Mouse (Mus musculus): ENCODE measurements around the gene Cldn5. TPM values are rescaled to one million over a fixed set of nuclear protein-coding genes. Genes with fewer than 3 reads are reported as not detected.

Cldn5 gene
- polyA plus RNA-seq, 1 experiment from 2014 or later = 23.1 TPM

DNA sequence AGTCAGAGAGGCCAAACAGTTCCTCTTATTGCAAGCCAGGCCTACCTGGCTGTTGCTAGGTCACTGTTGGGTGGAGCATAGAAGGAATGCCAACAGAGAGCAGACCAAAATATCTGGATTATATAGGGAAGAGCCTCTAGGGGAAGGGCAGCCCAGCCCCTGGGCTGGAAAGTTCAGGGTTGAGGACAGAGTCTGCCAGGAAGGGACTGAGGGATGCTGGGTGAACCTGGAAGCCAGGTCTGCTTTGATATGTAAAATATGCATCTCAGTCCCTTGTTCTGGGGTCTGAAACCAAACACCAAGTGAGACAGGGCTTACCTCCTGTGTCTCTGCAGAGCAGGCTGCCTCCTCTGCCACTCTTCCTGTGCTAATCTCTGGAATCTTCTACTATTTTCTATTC, 38.3 kb upstream of the Cldn5 start:
- no peak for ATAC-seq
- Histone ChIP-seq H3K27me3 (replicated peaks; ENCODE audit: control insufficient read depth, insufficient read depth, low read length) (no peaks in the 10 kb centered on the region), H3K4me3 (ENCODE audit: low read depth, low read length) (no peak overlapping the region), H3K4me2 (replicated peaks; ENCODE audit: low read depth) (no peak overlapping the region), H3K9ac (ENCODE audit: low read depth, low read length) (no peak overlapping the region), H3K36me3 (ENCODE audit: control insufficient read depth, insufficient read depth) (no peaks in the 10 kb centered on the region), H3K4me1 (replicated peaks; ENCODE audit: control insufficient read depth, insufficient read depth, low read length) (no peaks in the 10 kb centered on the region), H3K9me3 (ENCODE audit: control insufficient read depth) (no peaks in the 10 kb centered on the region), H3K27ac (ENCODE audit: low read depth, low read length) (no peak overlapping the region)
- no peak for TF ChIP-seq CTCF (IDR thresholded peaks at IDR 0.05; ENCODE audit: low read depth)

- Histone ChIP-seq H3K4me3 (ENCODE audit: low read depth, low read length) (no peak overlapping the region), H3K27ac (ENCODE audit: low read depth, low read length) (no peak overlapping the region), H3K27me3 (replicated peaks; ENCODE audit: control insufficient read depth, insufficient read depth, low read length) (no peaks in the 10 kb centered on the region), H3K9me3 (ENCODE audit: control insufficient read depth) (no peaks in the 10 kb centered on the region), H3K4me1 (replicated peaks; ENCODE audit: control insufficient read depth, insufficient read depth, low read length) (no peaks in the 10 kb centered on the region; the same call in 1 of the 2 replicates), H3K36me3 (ENCODE audit: control insufficient read depth, insufficient read depth) (no peaks in the 10 kb centered on the region), H3K4me2 (replicated peaks; ENCODE audit: low read depth) (no peak overlapping the region), H3K9ac (ENCODE audit: low read depth, low read length) (no peak overlapping the region)
- WGBS = 58% methylated on average over 20 of the region's 20 CpGs
- peak; percentile 61 for ATAC-seq
- no peak for TF ChIP-seq CTCF (IDR thresholded peaks at IDR 0.05; ENCODE audit: low read depth)
These were observed 30.2 kb upstream of the Cldn5 start for GRCm38 (mm10) chr16:18746268-18747122.

GRCm38 (mm10) chr16:18751101-18751500, 25.5 kb upstream of the Cldn5 start:
- no peak for ATAC-seq
- Histone ChIP-seq H3K4me2 (replicated peaks; ENCODE audit: low read depth) (no peak overlapping the region), H3K9ac (ENCODE audit: low read depth, low read length) (no peak overlapping the region), H3K9me3 (ENCODE audit: control insufficient read depth) (no peaks in the 10 kb centered on the region), H3K36me3 (ENCODE audit: control insufficient read depth, insufficient read depth) (no peaks in the 10 kb centered on the region), H3K27ac (ENCODE audit: low read depth, low read length) (no peak overlapping the region), H3K4me3 (ENCODE audit: low read depth, low read length) (no peak overlapping the region), H3K4me1 (replicated peaks; ENCODE audit: control insufficient read depth, insufficient read depth, low read length) (no peaks in the 10 kb centered on the region; the same call in 1 of the 2 replicates), H3K27me3 (replicated peaks; ENCODE audit: control insufficient read depth, insufficient read depth, low read length) (no peaks in the 10 kb centered on the region)
- WGBS = 62% methylated on average over 11 of the region's 11 CpGs
- TF ChIP-seq CTCF (IDR thresholded peaks at IDR 0.05; ENCODE audit: low read depth) = no peak

- Histone ChIP-seq H3K27ac (ENCODE audit: low read depth, low read length) (no peak overlapping the region), H3K27me3 (replicated peaks; ENCODE audit: control insufficient read depth, insufficient read depth, low read length) (no peaks in the 10 kb centered on the region), H3K36me3 (ENCODE audit: control insufficient read depth, insufficient read depth) (no peaks in the 10 kb centered on the region), H3K4me3 (ENCODE audit: low read depth, low read length) (no peak overlapping the region), H3K9me3 (ENCODE audit: control insufficient read depth) (no peaks in the 10 kb centered on the region), H3K4me1 (replicated peaks; ENCODE audit: control insufficient read depth, insufficient read depth, low read length) (no peaks in the 10 kb centered on the region; the same call in 1 of the 2 replicates), H3K4me2 (replicated peaks; ENCODE audit: low read depth) (no peak overlapping the region), H3K9ac (ENCODE audit: low read depth, low read length) (no peak overlapping the region)
- 72% methylated on average over 10 of the region's 10 CpGs for WGBS
- no peak for TF ChIP-seq CTCF (IDR thresholded peaks at IDR 0.05; ENCODE audit: low read depth)
- no peak for ATAC-seq
These were observed 24.7 kb upstream of the Cldn5 start for GRCm38 (mm10) chr16:18751885-18752499.

DNA sequence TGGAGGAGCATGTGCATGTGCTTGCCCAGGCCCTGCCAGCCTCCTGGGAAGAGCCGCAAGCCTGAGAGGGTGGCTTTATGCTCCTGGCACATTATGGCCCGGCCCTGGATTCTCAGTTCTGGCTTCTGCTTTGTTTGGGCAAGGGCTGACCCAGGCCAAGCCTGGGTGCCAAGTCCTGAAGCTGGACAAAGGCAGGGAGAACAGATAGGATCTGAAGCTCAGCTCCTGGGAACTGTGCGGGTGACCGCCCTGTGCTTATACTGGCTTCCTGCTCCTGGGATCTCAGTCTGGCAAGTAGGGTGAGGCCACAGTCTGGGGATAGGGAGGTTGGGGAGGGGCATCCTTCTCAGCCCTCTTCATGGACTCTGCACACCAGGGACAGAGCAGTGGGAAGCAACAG, 14.9 kb upstream of the Cldn5 start:
- TF ChIP-seq CTCF (IDR thresholded peaks at IDR 0.05; ENCODE audit: low read depth) = no peak
- Histone ChIP-seq H3K27me3 (replicated peaks; ENCODE audit: control insufficient read depth, insufficient read depth, low read length) (no peaks in the 10 kb centered on the region), H3K36me3 (ENCODE audit: control insufficient read depth, insufficient read depth) (no peaks in the 10 kb centered on the region), H3K4me3 (ENCODE audit: low read depth, low read length) (no peak overlapping the region), H3K9me3 (ENCODE audit: control insufficient read depth) (no peaks in the 10 kb centered on the region), H3K9ac (ENCODE audit: low read depth, low read length) (no peak overlapping the region), H3K4me1 (replicated peaks; ENCODE audit: control insufficient read depth, insufficient read depth, low read length) (no peaks in the 10 kb centered on the region), H3K4me2 (replicated peaks; ENCODE audit: low read depth) (no peak overlapping the region), H3K27ac (ENCODE audit: low read depth, low read length) (no peak overlapping the region)
- 79% methylated on average over 4 of the region's 4 CpGs for WGBS
- ATAC-seq = no peak

GRCm38 (mm10) chr16:18762960-18763359, 13.7 kb upstream of the Cldn5 start:
- 63% methylated on average over 3 of the region's 3 CpGs for WGBS
- no peak overlapping the region for H3K4me3 ChIP-seq (ENCODE audit: low read depth, low read length)
- no peak for TF ChIP-seq CTCF (IDR thresholded peaks at IDR 0.05; ENCODE audit: low read depth)

More at GRCm38 (mm10) chr16:18762960-18763359, 13.7 kb upstream of the Cldn5 start:
- Histone ChIP-seq H3K36me3 (ENCODE audit: control insufficient read depth, insufficient read depth) (no peaks in the 10 kb centered on the region), H3K4me2 (replicated peaks; ENCODE audit: low read depth) (no peak overlapping the region), H3K9ac (ENCODE audit: low read depth, low read length) (no peak overlapping the region), H3K9me3 (ENCODE audit: control insufficient read depth) (no peaks in the 10 kb centered on the region), H3K27ac (ENCODE audit: low read depth, low read length) (no peak overlapping the region), H3K4me1 (replicated peaks; ENCODE audit: control insufficient read depth, insufficient read depth, low read length) (no peaks in the 10 kb centered on the region), H3K27me3 (replicated peaks; ENCODE audit: control insufficient read depth, insufficient read depth, low read length) (no peaks in the 10 kb centered on the region)
- ATAC-seq = no peak
